Mouse (Mus musculus) limb, embryonic 12.5 days (tissue): ENCODE measurements around the gene Ints1. TPM values are rescaled to one million over a fixed set of nuclear protein-coding genes. Genes with fewer than 3 reads are reported as not detected.

Experiments used
- ATAC-seq: fragments of 200-750 bp; cut with Nextera tagmentation; 2 replicates; pipeline ENCODE4 v1.8.0; 2017; ENCODE audit warnings: low read depth, moderate TSS enrichment; ENCODE audit not compliant: insufficient number of reproducible peaks, insufficient read depth, low FRiP score, low TSS enrichment
- H3K27ac ChIP-seq: fragments of 300-500 bp; sonication (generic); 2 replicates; pipeline ENCODE4 v1.5.1; 2016; ENCODE audit warnings: mild to moderate bottlenecking, moderate library complexity
- H3K27me3 ChIP-seq: fragments of 300-500 bp; sonication (generic); 2 replicates; pipeline ENCODE4 v1.6.1; 2016; ENCODE audit warnings: mild to moderate bottlenecking, moderate library complexity
- H3K36me3 ChIP-seq: fragments of 300-500 bp; sonication (generic); 2 replicates; pipeline ENCODE4 v1.6.1; 2016; ENCODE audit warnings: mild to moderate bottlenecking, moderate library complexity
- H3K4me1 ChIP-seq: fragments of 300-500 bp; sonication (generic); replicated peaks from 2 replicates; pipeline ENCODE4 v1.6.1; 2016
- H3K4me2 ChIP-seq: fragments of 300-500 bp; sonication (generic); 2 replicates; pipeline ENCODE4 v1.6.1; 2016; ENCODE audit warnings: mild to moderate bottlenecking, moderate library complexity
- H3K4me3 ChIP-seq: fragments of 300-500 bp; sonication (generic); replicated peaks from 2 replicates; pipeline ENCODE4 v1.5.1; 2016; ENCODE audit warnings: mild to moderate bottlenecking
- H3K9ac ChIP-seq: fragments of 300-500 bp; sonication (generic); replicated peaks from 2 replicates; pipeline ENCODE4 v1.6.1; 2016; ENCODE audit warnings: mild to moderate bottlenecking, moderate library complexity
- H3K9me3 ChIP-seq: fragments of 300-500 bp; sonication (generic); 2 replicates; pipeline ENCODE4 v1.6.1; 2016; ENCODE audit warnings: mild to moderate bottlenecking, moderate library complexity
- WGBS: fragments of 180-500 bp; shearing (Covaris S2); methylation state at CpG from one replicate; pipeline ENCODE4 v1.1.7; 2016; 5-methylcytosine and 5-hydroxymethylcytosine counted together
- polyA plus RNA-seq: library from polyadenylated mRNA; unstranded; fragments of >200 nt; fragmentation: Nextera tagmentation; extraction: Ambion mirVana; gene quantifications from 2 replicates; pipeline ENCODE4 v1.2.1, GENCODE M21; 2016

Gene Ints1
- polyA plus RNA-seq, 1 experiment from 2014 or later: 32.8 TPM

DNA sequence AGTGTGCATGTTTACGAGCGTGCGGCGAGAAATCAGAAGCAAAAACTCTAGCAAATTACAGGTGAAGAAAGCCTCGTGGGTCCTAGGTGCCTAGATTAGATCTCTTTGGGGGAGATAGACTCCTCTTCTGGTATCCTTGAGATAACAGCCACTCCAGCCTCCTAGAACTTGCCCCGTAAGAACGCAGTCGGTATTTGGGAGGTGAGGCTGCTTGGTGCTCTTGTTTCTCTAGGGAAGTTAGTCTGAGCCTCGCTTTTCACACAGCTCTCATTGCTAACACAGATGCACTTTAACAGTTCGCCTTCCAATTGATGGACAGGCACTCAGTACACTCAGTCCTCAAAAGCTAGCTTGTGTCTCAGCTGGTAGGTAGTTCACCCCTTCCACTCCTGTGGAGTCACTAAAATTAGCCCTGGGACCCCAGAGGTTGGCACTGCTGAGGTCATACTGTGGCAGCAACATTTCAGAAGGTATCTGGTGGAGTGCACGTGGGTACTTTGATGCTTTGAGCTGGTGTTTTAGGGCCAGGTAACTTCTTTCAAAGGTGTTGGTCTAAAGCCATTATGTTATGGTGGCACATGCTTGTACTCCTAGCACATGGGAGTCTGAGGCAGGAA, 16.8 kb upstream of the Ints1 start:
- H3K9ac ChIP-seq: peak overlapping the region; percentile 68
- H3K27me3 ChIP-seq: peaks cover 20% of the 10 kb centered on the region
- peaks cover 28% of the 10 kb centered on the region for H3K4me1 ChIP-seq
- ATAC-seq: no peak
- H3K4me3 ChIP-seq: peak overlapping the region; percentile 81
- H3K9me3 ChIP-seq: no peaks in the 10 kb centered on the region
- 19% methylated on average over 11 of the region's 11 CpGs for WGBS
- peak overlapping the region; percentile 100 for H3K4me2 ChIP-seq
- no peak overlapping the region for H3K27ac ChIP-seq
- H3K36me3 ChIP-seq: no peaks in the 10 kb centered on the region

DNA sequence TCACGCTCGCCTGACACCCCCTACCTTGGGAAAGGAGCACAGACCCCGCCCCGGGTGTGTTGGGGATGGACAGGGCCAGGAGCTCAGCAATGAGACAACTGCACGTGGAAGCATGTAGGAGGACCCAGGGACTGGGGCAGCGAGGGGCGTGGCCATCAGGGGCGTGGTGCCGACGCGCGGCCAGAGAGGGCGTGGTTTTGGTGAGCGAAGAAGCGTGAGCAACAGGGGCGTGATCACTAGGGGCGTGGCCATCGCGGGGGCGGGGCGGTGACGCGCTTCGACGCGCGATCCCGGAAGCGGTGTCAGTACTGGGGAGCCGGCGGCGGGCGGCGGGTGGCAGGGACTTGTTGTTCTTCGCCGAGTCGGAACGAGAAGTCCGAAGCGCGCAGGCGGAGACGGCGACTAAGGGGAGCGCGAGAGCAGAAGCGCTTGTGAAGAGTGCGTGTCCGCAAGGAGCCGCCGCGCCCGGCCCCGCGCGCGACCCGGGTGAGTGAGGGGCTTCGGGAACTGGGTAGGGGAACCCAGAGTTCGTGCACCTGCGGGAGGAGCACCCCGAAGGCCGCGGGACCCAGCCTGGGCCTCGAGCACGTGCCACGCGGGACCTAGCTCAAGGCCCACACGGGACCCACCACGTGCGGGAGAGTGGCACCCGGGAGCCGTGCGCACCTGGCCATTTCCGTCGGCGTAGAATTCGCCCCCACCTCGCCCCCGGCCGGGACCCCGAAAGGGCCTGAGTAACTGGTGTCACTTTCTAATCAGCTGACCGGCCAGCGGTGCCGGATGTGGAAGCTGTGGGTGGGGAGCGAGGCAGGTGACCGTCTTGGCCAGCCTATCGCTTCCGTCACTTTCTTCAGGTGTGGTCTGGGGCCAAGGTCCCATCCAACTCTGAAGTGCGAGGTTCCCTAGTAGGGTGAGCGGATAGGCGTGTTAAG, 16.0 kb upstream of the Ints1 start, which contains the start of gene Mafk:
Gene Mafk, plus strand, starts transcription at position 287 of the 932 bp plus-strand sequence.
- H3K9me3 ChIP-seq: no peaks in the 10 kb centered on the region
- peaks cover 20% of the 10 kb centered on the region for H3K27me3 ChIP-seq
- peak; percentile 85 for ATAC-seq
- H3K36me3 ChIP-seq: no peaks in the 10 kb centered on the region
- H3K4me2 ChIP-seq: peak within 1 kb of the TSS; percentile 100
- H3K27ac ChIP-seq: 0 out of 2 replicates have a peak within 1 kb of the TSS, but pooled peaks have one; percentile 23
- WGBS: 1% methylated on average over 92 of the region's 92 CpGs
- peak within 1 kb of the TSS; percentile 81 for H3K4me3 ChIP-seq
- H3K4me1 ChIP-seq: peaks cover 21% of the 10 kb centered on the region
- H3K9ac ChIP-seq: peak within 1 kb of the TSS; percentile 68

DNA sequence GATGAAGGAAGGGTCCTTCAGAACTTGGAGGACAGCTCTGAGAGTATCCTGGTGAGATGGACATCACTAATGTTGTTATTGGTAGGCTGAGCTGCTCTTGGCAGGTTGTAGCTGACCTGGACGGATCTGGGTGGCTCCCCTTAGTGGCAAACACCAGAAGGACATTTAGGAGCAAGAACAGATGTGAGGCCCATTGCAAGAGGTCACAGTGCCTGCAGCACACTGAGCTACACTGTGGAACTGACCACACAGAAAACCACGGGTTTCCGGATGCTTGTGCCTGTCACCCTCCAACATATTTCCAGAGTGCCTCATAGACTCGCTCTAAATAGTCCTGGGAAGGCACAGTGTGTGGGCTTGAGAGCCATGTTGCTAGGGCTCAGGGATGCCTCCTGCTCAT, 14.0 kb upstream of the Ints1 start:
- no peak for ATAC-seq
- Histone ChIP-seq H3K4me2 (no peak overlapping the region), H3K27me3 (peaks cover 20% of the 10 kb centered on the region), H3K4me3 (no peak overlapping the region), H3K27ac (0 out of 2 replicates have a peak overlapping the region, but pooled peaks have one; percentile 7), H3K9ac (no peak overlapping the region), H3K36me3 (no peaks in the 10 kb centered on the region), H3K9me3 (no peaks in the 10 kb centered on the region), H3K4me1 (peaks cover 17% of the 10 kb centered on the region)
- WGBS: 63% methylated on average over 4 of the region's 4 CpGs

DNA sequence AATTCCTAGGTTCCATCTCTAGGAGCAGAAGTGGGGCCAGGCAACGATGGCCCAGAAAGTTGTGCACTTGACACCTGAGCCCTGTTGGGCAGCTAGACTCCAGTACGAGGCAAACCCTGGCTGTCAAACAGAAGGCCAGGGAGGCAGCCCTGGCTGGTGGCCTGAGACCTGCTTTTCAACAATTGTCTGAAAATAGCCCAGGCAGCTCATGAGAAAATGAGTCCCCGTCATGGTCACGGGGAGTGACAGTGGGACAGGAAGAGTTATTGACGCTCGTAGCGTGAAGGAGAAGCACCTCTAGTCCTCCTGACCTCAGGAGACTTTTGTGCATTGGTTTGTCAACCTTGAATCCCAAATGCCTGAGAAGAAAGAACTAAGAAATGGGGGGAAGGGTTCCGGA, 5.9 kb upstream of the Ints1 start:
- H3K9ac ChIP-seq: no peak overlapping the region
- no peak for ATAC-seq
- H3K27me3 ChIP-seq: no peaks in the 10 kb centered on the region
- H3K27ac ChIP-seq: no peak overlapping the region
- H3K4me1 ChIP-seq: no peaks in the 10 kb centered on the region
- H3K4me3 ChIP-seq: no peak overlapping the region
- H3K9me3 ChIP-seq: no peaks in the 10 kb centered on the region
- no peak overlapping the region for H3K4me2 ChIP-seq
- H3K36me3 ChIP-seq: no peaks in the 10 kb centered on the region
- WGBS: 82% methylated on average over 8 of the region's 8 CpGs

DNA sequence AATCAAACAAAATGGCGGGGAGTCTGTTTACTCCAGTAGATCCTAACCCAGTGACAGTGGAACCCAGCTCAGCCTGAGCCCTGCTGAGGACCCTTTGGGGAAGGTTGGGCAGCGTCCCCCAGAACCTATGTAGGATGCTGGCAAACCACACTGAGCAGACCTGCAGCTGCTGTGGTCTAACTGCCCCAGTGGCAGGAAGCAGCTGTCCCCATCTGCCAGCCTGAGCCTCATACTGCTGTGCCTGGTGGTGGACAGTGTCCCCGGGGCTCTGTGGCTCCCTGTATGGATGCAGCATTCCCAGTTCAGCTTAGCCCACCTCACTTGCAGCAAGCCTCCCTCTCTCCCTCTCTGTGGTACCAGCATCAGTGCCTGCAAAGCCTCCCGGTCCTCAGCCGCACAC, 1.5 kb upstream of the Ints1 start:
- WGBS: 83% methylated on average over 5 of the region's 5 CpGs
- Histone ChIP-seq H3K9me3 (no peaks in the 10 kb centered on the region), H3K27me3 (no peaks in the 10 kb centered on the region), H3K4me1 (peaks cover 12% of the 10 kb centered on the region), H3K36me3 (peaks cover 23% of the 10 kb centered on the region), H3K4me3 (no peak overlapping the region), H3K27ac (no peak overlapping the region), H3K9ac (no peak overlapping the region), H3K4me2 (no peak overlapping the region)
- no peak for ATAC-seq

DNA sequence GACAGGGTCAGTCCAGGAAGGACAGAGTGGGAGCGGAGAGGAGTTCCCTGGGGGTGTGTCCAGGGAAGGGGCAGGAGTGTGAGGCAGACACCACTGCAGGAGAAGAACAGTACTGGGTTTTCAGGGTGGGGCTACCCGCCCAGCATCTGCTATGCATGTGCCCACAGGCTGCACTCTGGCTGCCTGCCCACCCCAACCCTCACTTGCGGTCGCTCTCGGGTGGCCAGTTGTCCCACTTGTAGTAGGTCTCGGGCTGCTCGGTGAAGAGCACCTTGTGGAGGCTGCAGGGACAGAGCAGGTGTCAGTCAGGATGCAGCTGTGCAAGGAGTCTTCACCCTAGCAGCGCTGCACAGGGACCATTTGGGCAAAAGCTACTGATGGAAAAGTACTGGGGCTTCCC, 7.3 kb downstream of the Ints1 start:
- ATAC-seq: no peak
- H3K4me3 ChIP-seq: no peak overlapping the region
- peaks cover 100% of the 10 kb centered on the region for H3K36me3 ChIP-seq
- no peaks in the 10 kb centered on the region for H3K4me1 ChIP-seq
- no peaks in the 10 kb centered on the region for H3K27me3 ChIP-seq
- no peak overlapping the region for H3K9ac ChIP-seq
- no peak overlapping the region for H3K4me2 ChIP-seq
- no peak overlapping the region for H3K27ac ChIP-seq
- WGBS: 91% methylated on average over 8 of the region's 8 CpGs
- no peaks in the 10 kb centered on the region for H3K9me3 ChIP-seq

DNA sequence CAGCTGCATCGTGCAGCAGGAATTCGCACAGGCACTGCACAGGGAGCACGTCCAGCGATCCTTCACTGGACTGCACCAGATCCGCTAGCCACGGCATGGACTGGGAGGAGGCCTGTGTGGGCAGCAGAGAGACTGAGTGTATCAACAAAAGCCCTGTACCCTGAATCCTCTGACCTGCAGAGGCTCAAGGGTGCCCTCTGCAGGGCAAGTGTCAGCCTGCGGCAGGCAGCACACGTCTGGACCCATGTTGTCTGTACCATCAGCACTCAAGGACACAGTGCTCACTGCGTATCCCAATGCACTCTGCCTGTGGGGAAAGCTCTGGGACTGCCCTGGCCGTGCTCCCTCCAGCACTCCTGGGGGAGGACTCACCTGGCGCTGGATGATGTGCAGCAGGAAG, 11.2 kb downstream of the Ints1 start:
- no peak for ATAC-seq
- 79% methylated on average over 11 of the region's 11 CpGs for WGBS

DNA sequence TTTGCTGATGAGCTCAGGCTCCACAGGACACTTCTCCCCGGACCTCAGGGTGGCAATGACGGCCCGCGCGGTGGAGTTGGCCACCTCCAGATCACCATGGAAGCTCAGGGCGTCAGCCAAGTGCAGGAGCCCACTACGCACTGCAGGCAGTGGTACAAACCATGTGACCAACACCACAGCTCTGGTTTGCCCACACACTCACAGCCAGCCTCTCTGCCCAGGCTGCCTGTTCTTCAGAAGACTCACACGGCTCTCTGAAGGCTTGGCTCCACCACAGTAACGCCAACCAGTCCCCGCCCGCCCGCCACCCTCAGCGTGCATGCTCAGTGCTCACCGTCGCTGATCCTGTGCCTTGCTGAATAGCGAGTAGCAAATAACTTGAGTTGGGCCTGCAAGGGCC, 17.4 kb downstream of the Ints1 start:
- peaks cover 100% of the 10 kb centered on the region for H3K36me3 ChIP-seq
- H3K27ac ChIP-seq: no peak overlapping the region
- no peaks in the 10 kb centered on the region for H3K9me3 ChIP-seq
- no peak overlapping the region for H3K4me2 ChIP-seq
- no peak for ATAC-seq
- 90% methylated on average over 16 of the region's 16 CpGs for WGBS
- no peak overlapping the region for H3K9ac ChIP-seq
- H3K4me1 ChIP-seq: no peaks in the 10 kb centered on the region
- H3K27me3 ChIP-seq: no peaks in the 10 kb centered on the region
- no peak overlapping the region for H3K4me3 ChIP-seq

More for the DNA sequence above, 11.2 kb downstream of the Ints1 start:
- H3K36me3 ChIP-seq: peaks cover 100% of the 10 kb centered on the region
- H3K9me3 ChIP-seq: no peaks in the 10 kb centered on the region
- H3K4me1 ChIP-seq: no peaks in the 10 kb centered on the region
- H3K9ac ChIP-seq: no peak overlapping the region
- no peaks in the 10 kb centered on the region for H3K27me3 ChIP-seq
- no peak overlapping the region for H3K27ac ChIP-seq
- no peak overlapping the region for H3K4me3 ChIP-seq
- no peak overlapping the region for H3K4me2 ChIP-seq

DNA sequence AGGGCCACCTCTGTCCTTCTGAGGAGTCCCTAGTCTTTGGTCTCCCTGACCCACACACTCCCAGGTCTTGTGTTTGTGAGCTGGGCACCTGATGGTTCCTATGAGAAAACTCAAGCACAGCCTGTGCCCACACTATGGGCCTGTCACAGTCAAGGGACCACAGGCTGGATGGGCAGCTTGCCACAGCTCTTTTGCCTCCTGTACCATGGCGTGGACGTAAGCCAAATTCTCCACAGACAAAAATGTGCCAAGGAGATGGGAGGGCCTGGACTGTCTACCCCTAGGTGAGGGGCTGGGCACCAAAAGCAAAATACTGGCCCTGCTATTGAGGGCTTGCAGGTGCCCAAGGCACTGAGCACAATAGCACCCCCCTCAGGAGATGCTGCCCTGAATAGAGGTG, 18.9 kb downstream of the Ints1 start:
- ATAC-seq: no peak
- no peak overlapping the region for H3K4me2 ChIP-seq
- 87% methylated on average over 2 of the region's 2 CpGs for WGBS

DNA sequence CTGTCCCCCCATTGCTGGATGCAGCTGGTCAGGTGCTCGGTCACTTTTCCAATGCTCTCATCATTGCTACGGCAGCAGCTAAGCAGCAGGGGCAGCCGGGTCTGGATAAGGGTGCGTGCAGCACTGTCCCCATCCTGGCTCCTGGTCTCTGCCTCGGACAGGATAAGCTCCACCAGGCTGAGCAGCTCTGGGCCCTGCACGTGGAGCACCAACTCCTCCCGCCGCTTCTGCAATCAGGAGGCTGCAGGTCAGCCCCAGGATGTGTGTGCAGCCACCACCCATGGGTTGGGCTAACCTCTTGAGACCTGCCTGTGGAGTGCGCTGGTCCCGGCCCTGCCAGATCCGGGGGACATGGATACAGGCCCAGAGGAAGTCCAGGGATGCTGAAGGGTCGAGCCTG, 19.3 kb downstream of the Ints1 start:
- no peaks in the 10 kb centered on the region for H3K4me1 ChIP-seq
- WGBS: 92% methylated on average over 12 of the region's 12 CpGs
- H3K27me3 ChIP-seq: no peaks in the 10 kb centered on the region
- H3K36me3 ChIP-seq: peaks cover 100% of the 10 kb centered on the region
- no peak overlapping the region for H3K4me2 ChIP-seq
- H3K4me3 ChIP-seq: no peak overlapping the region
- H3K9me3 ChIP-seq: no peaks in the 10 kb centered on the region
- ATAC-seq: no peak
- H3K9ac ChIP-seq: no peak overlapping the region
- H3K27ac ChIP-seq: no peak overlapping the region

More for the DNA sequence above, 18.9 kb downstream of the Ints1 start:
- no peaks in the 10 kb centered on the region for H3K27me3 ChIP-seq
- H3K27ac ChIP-seq: no peak overlapping the region
- peaks cover 100% of the 10 kb centered on the region for H3K36me3 ChIP-seq
- H3K4me1 ChIP-seq: no peaks in the 10 kb centered on the region
- no peaks in the 10 kb centered on the region for H3K9me3 ChIP-seq
- no peak overlapping the region for H3K4me3 ChIP-seq
- H3K9ac ChIP-seq: no peak overlapping the region

DNA sequence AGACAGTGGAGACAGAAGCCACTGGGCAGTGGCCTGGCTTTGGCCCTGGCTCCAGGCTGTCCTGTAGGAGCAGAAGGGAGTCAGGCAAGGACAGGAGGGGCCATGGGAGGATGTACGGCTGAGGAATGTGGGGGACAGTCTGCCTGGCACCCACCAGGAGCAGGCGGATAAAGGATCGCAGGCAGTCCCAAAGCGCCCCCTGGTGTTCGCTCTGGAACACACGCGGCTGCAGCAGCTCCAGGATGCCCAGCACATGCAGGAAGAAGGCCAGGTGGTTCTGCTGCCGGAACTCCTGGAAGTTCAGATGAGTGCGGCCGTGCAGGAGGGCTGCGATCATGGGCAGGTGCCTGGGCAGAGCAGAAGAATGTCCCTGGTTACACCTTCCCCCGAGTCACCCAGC, 20.7 kb downstream of the Ints1 start:
- Histone ChIP-seq H3K4me2 (no peak overlapping the region), H3K4me1 (no peaks in the 10 kb centered on the region), H3K27ac (no peak overlapping the region), H3K27me3 (no peaks in the 10 kb centered on the region), H3K9ac (no peak overlapping the region), H3K4me3 (no peak overlapping the region), H3K9me3 (no peaks in the 10 kb centered on the region), H3K36me3 (peaks cover 99% of the 10 kb centered on the region)
- no peak for ATAC-seq
- WGBS: 30% methylated on average over 12 of the region's 12 CpGs
